Mouse (Mus musculus) heart, adult 8-10 months (tissue): ENCODE data around the gene Hibadh. TPM values are rescaled to one million over a fixed set of nuclear protein-coding genes. Genes with fewer than 3 reads are reported as not detected.

Experiments used
- DNase-seq: peaks from one replicate; pipeline ENCODE4 v3.0.0; 2022; ENCODE audit warnings: low spot score
- total RNA-seq, 4 experiments: library from RNA; stranded (reverse); gene quantifications; 2 replicates each; pipeline ENCODE4 v1.2.4; 2022

The Hibadh gene
- total RNA-seq, 4 experiments from 2014 or later, result 253 to 275 (median 269) TPM

DNA sequence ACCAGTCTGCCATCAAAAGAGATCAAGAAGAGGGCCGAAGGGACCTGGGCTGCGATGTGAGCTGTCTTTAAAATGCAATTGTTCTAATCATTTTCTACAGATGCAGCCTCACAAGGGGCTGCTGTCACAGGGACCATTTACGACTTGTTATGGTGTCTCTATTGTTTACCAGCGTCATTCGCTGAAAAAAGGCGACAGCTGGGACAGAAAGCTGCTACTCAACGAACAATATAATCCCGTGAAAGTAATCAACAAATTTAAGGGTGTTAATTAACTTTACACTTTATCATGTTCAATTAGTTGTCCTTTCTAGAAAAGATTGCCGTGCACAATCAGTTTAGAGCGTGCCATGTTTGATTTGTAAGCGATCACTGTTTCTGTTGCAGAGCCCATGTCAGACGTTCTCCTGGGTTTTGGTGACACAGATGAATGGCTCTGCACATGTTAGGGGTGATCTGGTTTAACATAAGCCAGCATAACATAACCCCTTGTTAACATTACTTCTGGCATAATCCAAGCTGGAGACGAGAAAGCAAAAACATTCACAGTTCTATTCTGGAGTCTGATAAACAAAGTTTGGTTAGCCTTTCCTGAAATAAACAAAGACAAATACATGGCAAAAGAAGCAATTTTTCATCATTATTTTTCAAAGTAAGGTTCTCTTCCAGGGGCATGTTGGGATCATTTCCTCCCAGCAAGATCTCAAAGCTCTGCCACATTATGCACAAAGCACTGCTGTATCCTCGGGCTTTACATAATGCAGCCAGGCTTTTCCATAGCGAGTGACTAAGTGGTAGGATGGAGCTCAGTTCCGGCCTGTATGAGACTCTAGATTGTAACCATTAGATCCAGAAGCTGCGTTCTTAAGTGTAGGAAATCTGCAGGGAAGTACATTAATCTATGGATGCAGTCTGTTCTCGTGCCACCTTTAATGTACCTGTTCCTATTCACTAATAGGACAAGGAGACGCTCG, 72.6 kb downstream of the Hibadh start:
- DNase-seq, result no peak

DNA sequence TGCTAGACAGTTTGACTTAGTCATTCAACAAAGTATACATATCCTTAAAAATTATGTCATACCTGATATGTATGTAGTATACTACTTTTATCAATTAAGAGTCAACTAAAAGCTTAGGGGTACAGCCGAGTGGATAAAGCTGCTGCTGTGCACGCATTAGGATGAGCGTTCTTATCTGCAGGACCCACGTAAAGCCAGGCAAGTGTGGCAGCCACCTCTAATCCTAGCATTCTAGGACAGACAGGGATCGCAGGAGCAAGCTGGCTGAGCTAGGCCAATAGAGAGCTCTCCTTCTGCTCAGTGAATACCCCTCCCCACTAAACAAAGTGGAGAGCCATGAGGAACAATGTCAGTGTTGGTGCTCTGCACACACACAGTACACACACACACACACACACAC, 75.0 kb downstream of the Hibadh start:
- no peak for DNase-seq

DNA sequence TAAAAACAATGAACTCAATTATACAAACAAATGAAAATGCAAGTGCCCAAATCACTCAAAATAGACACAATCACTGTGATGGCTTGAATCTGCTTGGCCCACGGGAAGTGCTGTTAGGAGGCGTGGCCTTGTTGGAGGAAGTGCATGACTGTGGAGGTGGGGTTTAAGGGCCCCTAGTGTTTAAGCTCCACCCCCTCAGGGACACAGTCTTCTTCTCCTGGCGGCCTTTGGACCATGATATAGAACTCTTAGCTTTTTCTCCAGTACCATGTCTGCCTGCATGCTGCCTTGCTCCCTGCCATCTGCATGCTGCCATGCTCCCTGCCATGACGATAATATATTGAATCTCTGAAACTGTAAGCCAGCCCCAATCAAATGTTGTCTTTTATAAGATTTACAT, 77.2 kb downstream of the Hibadh start:
- no peak for DNase-seq

DNA sequence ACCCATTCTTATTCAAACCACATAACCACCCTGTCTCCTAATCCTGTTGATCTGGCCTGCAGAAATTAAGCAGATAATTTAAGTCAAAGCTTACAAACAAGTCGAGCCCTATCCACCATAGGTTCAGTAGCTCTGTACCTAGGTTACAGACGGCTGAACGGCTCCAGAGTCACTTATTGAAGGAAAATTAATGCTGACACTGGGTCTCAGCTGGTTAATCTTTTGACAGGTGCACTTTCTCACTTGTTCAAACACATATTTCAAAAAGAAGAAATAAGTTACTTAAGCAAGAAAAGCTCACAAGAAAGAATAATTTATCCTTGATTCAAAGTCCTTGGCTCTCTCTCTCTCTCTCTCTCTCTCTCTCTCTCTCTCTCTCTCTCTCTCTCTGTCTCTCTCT, 81.1 kb downstream of the Hibadh start:
- no peak for DNase-seq

DNA sequence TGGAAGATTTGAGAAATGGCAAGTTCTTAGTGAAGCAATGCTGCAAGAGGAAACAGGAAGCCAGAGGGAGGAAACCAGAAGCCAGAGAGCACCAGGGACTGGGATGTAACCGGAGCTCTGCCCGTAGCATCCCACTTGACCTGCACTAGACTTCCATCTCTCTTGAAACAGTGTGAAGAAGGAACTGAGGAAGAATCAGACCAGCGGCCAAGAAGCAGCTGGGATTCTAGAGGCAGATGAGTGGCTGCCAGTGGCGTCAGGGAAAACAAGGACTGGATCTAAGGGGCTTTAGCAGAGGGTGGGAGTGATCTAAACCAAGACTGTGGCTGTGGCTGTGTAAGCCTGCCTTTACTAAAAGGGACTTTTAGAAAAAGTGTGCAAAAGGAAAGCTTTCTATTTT, 95.8 kb downstream of the Hibadh start:
- no peak for DNase-seq

DNA sequence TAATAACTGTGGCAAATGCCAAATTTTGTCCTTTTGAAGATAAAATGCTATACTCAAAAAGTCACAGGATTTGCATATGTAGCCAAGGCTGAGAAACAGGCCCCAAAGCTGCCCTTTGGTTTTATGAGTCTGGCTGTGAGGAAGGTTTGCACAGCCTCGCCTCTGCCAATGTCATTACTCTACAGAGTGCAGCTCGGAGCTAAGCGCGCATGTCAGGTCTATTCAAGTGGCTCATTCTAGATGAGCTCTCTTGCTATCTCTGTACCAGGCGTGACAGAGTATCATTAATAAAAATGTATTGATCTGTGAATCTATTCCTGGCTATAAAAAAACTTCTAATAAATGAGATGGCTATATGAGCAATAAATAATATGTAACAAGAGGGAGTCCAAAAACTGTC, 97.7 kb downstream of the Hibadh start:
- DNase-seq, result no peak

DNA sequence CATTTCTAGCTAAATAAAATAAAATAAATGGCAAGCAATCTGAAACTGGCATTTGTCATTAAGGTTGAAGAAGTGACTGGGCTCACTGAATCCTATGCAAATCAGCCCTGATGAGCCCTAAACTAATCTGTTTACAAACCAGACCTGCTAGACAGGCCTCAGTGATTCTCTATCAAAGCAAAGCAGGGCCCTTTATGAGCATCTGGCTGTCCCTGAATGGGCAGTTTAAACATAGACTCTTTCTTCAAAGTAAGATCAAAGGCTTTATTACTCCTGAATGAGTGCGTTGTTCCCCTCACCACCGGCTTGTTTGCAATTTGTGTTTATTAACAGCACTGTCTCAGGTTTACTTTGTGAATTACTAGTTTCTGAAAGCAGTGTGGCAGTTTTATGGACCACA, 100.3 kb downstream of the Hibadh start:
- no peak for DNase-seq

DNA sequence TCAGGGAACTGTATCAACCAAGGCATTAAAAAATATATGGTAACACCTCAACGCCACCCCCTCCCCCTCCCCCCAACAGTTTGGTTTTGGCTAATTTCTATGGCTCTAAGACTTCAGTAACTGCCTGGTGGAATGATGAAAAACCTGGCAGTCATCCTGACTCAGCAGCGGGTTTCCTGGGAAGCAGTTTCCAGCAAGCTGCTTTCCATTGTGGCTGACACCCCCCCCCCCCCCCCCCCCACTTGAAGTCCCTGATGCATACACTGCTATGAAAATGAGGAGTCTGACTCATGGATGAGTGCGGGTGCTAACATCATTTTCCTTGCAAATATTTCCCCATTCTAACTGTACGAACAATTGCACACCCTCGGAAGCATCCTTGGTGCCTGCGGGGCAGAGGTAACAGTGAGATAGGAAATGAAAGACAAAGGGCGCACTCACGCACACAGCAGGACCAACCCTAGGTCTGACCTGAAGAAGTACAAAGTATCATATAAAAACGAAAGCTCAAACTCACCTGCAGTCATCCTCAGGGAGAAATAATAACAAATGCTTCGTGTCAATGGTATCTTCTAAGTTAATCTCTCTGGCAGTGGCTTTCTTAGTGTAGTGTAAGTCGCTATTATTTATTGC, 105.0 kb downstream of the Hibadh start:
- no peak for DNase-seq

DNA sequence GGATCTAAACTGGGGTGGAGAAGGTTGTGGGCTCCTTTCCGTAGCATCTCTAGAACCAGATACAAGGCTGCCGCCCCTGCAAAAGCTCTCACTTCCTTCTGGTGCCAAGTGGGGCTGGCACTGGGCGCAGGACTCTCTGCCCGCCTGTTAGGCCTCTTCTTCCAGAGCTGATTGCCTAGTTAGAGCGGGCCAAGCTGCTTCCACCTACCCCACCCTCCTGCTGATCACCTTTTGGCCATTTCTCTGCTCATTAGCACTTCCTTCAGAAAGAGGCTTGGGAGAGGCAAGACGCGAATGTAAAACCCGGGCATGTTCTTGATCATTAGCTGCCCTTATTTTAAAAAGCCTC, 108.1 kb downstream of the Hibadh start:
- DNase-seq, result no peak

DNA sequence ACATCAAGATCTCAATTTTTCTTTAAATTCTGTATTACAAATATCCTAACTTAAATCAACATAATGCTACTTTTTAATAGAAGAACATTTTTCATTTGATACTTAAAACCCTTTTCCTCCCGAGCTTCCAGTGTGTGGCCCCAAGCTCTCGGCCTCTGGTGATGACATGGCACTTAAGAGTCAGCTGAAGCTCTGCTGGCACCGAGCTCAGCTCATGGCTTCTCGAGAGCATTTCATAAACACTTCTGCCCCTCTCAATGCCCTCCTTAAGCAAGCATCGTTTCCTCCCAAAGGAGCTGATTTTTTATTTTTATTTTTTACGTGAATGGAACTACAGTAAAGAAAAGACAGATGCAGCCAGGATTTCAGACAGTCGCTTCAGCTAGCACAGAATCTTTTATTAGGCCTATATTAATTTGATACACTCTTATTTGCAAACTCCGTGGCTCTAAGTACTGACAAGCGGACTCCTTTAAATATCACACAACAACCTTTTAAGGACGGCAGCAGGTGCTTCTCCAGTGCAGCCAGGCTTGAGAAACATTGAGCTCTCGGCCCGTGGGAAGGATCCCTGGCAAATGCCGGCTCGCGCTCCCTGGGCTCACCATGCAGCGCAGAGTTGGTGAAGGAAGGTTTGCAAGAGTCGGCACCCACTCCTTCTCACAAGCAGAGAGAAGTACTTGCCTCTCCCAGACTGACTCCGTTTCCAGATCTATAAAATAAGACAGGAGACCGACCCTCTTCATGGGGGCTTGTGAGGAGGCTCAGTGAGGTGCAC, 108.6 kb downstream of the Hibadh start:
- DNase-seq, result no peak

DNA sequence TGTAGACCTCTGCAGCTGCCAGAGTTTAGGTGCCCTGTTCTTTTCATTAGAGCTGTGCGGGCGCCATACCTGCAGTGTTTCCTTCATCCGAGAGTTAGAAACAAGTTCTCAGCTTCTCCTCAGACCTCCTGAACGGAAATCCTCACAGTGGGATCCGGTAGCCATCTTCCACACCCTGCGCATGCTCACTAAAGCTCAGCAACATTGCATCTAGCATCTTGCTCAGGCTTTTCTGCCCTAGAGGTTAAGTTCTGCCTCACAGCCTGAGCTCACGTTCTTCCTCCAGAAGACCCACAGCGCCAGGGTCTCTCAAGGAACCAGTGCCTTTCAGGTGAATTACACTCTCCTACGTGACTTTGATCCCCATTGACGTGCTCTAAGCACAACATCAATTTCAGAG, 109.3 kb downstream of the Hibadh start:
- DNase-seq, result no peak

DNA sequence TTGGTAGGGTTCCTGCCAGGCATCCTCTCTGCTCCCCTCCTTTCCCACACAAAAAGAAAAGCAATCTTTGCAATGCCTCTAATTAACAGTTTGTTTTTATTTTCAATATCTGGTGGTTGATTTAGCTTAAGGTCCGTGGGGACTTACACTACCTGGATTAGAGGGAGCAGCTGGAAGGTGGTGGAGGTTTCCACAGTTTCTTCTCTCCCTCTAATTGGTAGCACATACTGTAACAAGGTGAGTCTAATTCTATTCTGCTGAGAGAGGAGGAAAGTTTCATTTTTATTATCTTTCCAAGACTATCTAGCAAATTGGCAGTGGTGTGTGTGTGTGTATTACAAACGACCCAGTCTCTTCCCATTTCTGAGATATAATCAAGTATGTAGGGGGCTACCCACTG, 116.0 kb downstream of the Hibadh start:
- DNase-seq, result no peak

DNA sequence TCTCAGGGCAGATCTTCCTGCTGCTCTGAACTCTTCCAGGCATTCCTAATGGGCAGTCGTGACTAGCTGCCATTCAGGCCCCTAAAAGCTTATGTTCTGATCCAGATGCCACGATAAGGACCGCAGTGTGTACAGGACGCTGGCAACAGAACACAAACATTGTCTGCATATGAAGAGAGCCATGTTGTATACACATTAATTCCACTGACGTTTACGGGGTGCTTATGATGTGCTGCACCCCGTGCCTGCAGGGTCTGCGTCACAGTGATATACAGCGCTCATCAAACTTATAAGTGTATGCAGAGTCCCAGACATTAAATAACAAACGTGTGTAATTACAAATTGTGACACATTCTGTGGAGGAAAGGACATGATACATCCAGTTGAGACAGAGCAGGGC, 121.5 kb downstream of the Hibadh start:
- DNase-seq, result no peak

DNA sequence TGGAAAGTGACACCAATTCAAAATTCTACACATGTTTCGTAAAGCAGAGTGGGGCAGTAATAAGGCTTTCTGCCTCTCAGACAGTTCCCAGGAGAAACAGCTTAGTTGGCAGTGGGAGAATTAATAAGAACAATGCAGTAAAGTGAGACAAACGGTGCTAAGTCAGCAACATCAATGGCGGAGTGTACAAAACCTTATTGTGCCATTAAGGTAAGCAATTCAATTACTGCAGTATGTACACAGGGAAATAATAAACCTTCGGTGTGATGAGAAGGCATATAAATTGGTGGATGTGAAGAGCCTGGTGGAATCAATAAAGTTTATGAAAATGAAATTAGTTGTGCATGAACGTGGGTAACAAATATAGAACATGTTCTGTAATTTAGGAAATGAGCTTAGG, 122.9 kb downstream of the Hibadh start:
- no peak for DNase-seq

DNA sequence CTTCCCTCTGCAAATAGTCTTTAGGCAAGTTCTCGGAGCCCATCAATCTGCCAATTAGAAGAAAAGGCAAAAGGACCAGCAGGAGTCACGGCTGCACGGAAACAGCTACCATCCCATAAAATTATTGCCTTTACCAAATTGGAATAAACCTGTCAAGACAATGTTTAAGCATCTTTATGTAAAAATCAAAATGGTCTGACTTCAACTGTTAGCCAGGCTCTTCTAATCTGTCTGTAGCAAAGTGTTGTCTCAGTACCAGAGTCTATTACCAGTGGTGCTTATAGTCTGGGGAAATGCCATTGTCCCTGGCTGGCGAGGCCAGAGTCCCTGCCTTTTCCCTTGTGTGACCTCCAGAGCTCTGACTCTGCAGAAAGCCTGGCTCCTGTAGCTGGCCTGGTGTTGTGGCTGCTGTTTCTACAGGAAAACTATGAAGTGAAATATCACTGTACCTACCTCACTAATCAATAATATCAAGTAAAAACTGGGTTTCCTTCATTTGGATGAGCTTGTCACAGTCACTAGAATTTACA, 126.2 kb downstream of the Hibadh start:
- no peak for DNase-seq

DNA sequence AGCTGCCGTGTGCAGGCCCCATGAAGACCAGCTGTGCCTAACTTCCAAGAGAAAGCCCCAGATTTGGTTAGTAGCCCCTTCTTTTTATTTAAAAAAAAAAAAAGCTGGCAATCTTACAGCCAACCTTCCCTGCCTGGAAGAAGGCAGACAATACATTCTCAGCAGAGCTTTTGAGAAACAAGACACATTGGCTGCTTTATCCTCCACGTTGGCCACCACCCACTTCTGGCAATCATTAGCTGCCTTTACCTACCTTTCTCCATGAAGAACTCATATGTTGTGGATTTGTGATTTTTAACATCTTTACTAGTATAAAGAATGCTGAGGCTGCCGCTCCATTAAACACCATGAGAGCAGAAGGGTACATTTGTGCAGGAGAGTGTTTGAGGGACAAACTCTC, 131.4 kb downstream of the Hibadh start:
- no peak for DNase-seq

DNA sequence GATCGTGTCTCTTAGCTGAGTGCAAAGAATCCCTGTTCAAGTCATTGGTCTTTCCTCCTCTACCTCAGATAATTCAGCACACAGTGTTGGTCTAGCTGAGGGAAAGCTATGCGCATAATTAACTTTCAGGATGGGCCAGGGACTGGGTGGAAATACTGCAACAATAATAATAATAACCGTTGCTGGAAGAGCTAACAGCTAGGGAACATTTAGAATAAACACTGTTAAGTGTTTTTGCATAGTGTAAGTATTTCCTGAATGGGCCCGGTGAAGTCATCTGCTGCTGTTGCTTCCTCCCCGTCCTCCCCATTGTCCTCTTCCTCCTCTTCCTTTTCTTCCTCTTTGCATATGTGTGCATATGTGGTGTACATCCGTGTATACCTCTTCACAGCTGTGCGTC, 132.2 kb downstream of the Hibadh start:
- DNase-seq, result no peak

DNA sequence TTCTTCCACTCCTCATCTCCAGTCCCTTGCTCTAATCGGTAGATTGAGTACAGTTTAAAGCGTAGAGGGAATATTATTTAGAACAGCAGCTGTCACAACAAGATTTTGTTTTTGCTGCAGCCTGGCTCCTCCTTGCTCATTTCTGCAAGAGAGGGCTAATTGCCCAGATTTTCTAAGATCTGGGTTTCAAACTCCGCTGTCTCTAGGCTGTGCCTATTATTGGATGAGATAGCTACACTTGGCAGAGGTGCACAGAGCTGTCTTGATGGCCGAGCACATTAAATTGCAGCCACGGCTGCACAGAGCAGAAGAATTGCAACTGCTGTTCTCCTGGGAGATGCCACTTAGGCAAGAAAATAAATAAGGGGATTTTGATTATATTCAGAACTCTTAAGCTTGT, 133.0 kb downstream of the Hibadh start:
- no peak for DNase-seq

DNA sequence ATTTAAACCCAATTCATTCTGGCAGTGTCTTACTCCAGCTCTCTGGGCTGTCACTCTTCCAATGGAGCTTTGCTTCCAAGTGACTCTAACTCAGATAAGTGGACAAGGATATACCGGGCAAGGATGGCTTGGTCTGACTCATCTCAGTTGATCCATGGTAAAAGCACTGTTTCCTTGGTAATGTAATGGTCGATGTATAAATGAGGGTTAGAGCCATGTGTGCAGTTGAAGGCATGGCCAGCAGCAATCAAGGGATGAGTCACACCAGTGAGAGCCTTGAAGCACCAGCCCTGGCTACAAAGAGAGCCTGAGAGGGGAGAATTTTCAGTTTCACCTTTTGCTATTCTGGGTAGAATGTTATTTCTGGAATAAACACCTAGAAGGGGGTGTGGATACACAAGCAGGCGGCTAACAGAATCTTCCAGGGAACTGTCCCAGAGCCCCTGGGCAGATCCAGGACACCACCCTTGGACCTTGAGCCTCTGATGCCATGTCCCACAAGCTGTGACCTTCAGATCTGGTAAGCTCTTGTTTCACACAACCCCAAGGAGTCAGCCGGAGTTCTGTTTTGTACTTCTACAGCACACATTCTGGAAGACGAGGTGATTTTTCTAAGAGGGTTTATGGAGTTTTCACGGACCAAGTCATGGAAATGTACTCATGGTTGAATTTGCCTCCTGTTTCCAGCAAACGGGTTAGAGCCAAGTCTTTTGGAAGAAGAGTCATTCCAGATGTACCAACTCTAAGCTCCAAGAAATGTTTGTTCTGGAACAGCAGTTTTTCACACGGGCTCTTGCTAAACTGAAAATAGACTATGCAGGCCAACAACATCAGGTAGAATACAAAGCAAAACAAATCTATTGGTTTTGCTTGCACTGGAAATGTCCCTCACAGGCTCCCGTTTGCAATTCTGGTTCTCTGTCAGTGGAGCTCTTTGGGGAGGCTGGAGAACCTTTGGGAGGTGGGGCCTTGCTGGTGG, 134.1 kb downstream of the Hibadh start:
- DNase-seq, result peak; percentile 47

DNA sequence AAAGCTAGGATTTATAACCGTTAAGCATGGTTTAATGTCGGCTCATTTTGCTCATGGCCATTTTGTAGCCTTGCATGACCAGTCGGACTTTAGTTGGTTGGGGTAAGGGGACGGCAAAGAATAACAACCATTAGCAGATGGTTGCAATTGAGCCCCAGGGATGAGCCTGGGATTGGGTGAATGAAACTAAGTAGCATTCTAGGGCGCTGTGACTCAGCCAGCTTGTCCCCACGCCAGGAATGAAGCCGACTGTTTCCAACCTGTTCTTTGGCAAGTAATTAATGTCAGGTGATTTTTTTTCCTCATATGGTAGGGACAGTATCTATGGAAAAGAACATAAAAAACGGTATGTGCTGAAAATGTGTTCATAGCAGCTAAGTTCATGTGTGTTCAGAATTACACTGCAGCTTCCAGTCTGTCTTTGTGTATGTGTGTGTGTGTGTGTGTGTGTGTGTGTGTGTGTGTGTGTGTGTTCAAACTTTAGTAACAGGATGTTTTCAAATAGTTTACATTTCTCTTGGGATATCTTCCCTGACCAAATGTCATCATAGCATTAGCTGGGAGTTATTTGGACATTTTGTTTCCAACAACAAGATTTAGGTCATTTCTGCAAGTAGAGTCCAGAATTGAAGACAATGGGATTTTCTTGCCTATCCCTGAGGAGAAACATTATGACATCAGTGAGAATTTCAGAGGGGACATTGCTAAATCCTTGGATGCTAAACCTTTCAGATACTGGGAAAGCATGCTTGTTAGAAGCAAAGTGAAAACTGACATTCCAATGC, 135.3 kb downstream of the Hibadh start:
- peak; percentile 75 for DNase-seq
